Mouse (Mus musculus): ENCODE data around the gene Btbd9. TPM values are rescaled to one million over a fixed set of nuclear protein-coding genes. Genes with fewer than 3 reads are reported as not detected.

Btbd9 gene
- polyA plus RNA-seq, 1 experiment, result 32.7 TPM

- DNase-seq, result no peak
- no peaks in the 10 kb centered on the region for H3K27me3 ChIP-seq (ENCODE audit: control insufficient read depth, insufficient read depth, low read length)
- WGBS, result 97% methylated on average over 5 of the region's 5 CpGs
- no peak overlapping the region for H3K4me3 ChIP-seq (replicated peaks; ENCODE audit: insufficient read depth, low read depth, low read length)
- no peaks in the 10 kb centered on the region for H3K4me1 ChIP-seq (ENCODE audit: control insufficient read depth, insufficient read depth, low read length)
- no peak for TF ChIP-seq CTCF (IDR thresholded peaks at IDR 0.05; ENCODE audit: borderline replicate concordance, insufficient read depth, low read depth, low read length)
- no peak for TF ChIP-seq POLR2A (IDR thresholded peaks at IDR 0.05; ENCODE audit: borderline replicate concordance, insufficient read depth, low read length)
- H3K27ac ChIP-seq (ENCODE audit: insufficient read depth, low read length), result no peak overlapping the region
These were observed 323.3 kb downstream of the Btbd9 start for GRCm38 (mm10) chr17:30253028-30253427.

GRCm38 (mm10) chr17:30245308-30245706 lies 331.0 kb downstream of the Btbd9 start:
- no peak overlapping the region for H3K27ac ChIP-seq (ENCODE audit: insufficient read depth, low read length)

GRCm38 (mm10) chr17:30244651-30245307 lies 331.5 kb downstream of the Btbd9 start:
- DNase-seq, result no peak
- no peak overlapping the region for H3K27ac ChIP-seq (ENCODE audit: insufficient read depth, low read length)

More at GRCm38 (mm10) chr17:30245308-30245706, 331.0 kb downstream of the Btbd9 start:
- H3K4me3 ChIP-seq (replicated peaks; ENCODE audit: insufficient read depth, low read depth, low read length), result no peak overlapping the region
- peaks cover 28% of the 10 kb centered on the region for H3K4me1 ChIP-seq (ENCODE audit: control insufficient read depth, insufficient read depth, low read length)
- no peak for DNase-seq
- TF ChIP-seq POLR2A (IDR thresholded peaks at IDR 0.05; ENCODE audit: borderline replicate concordance, insufficient read depth, low read length), result no peak
- TF ChIP-seq CTCF (IDR thresholded peaks at IDR 0.05; ENCODE audit: borderline replicate concordance, insufficient read depth, low read depth, low read length), result no peak
- no peaks in the 10 kb centered on the region for H3K27me3 ChIP-seq (ENCODE audit: control insufficient read depth, insufficient read depth, low read length)
- WGBS, result 93% methylated on average over 10 of the region's 10 CpGs

GRCm38 (mm10) chr17:30243540-30243939 lies 332.7 kb downstream of the Btbd9 start:
- DNase-seq, result no peak
- TF ChIP-seq CTCF (IDR thresholded peaks at IDR 0.05; ENCODE audit: borderline replicate concordance, insufficient read depth, low read depth, low read length) (no peak), POLR2A (IDR thresholded peaks at IDR 0.05; ENCODE audit: borderline replicate concordance, insufficient read depth, low read length) (no peak)
- Histone ChIP-seq H3K27ac (ENCODE audit: insufficient read depth, low read length) (no peak overlapping the region), H3K27me3 (ENCODE audit: control insufficient read depth, insufficient read depth, low read length) (no peaks in the 10 kb centered on the region), H3K4me3 (replicated peaks; ENCODE audit: insufficient read depth, low read depth, low read length) (no peak overlapping the region), H3K4me1 (ENCODE audit: control insufficient read depth, insufficient read depth, low read length) (peaks cover 38% of the 10 kb centered on the region)
- WGBS, result 93% methylated on average over 7 of the region's 7 CpGs

More at GRCm38 (mm10) chr17:30244651-30245307, 331.5 kb downstream of the Btbd9 start:
- Histone ChIP-seq H3K4me1 (ENCODE audit: control insufficient read depth, insufficient read depth, low read length) (peaks cover 32% of the 10 kb centered on the region), H3K27me3 (ENCODE audit: control insufficient read depth, insufficient read depth, low read length) (no peaks in the 10 kb centered on the region), H3K4me3 (replicated peaks; ENCODE audit: insufficient read depth, low read depth, low read length) (no peak overlapping the region)
- 69% methylated on average over 14 of the region's 14 CpGs for WGBS
- TF ChIP-seq POLR2A (IDR thresholded peaks at IDR 0.05; ENCODE audit: borderline replicate concordance, insufficient read depth, low read length) (no peak), CTCF (IDR thresholded peaks at IDR 0.05; ENCODE audit: borderline replicate concordance, insufficient read depth, low read depth, low read length) (no peak)

- no peak overlapping the region for H3K27ac ChIP-seq (ENCODE audit: insufficient read depth, low read length)
- peaks cover 38% of the 10 kb centered on the region for H3K4me1 ChIP-seq (ENCODE audit: control insufficient read depth, insufficient read depth, low read length)
- H3K4me3 ChIP-seq (replicated peaks; ENCODE audit: insufficient read depth, low read depth, low read length), result no peak overlapping the region
- H3K27me3 ChIP-seq (ENCODE audit: control insufficient read depth, insufficient read depth, low read length), result no peaks in the 10 kb centered on the region
- no peak for DNase-seq
- TF ChIP-seq CTCF (IDR thresholded peaks at IDR 0.05; ENCODE audit: borderline replicate concordance, insufficient read depth, low read depth, low read length) (no peak), POLR2A (IDR thresholded peaks at IDR 0.05; ENCODE audit: borderline replicate concordance, insufficient read depth, low read length) (no peak)
- WGBS, result 66% methylated on average over 4 of the region's 4 CpGs
These were observed 333.6 kb downstream of the Btbd9 start for GRCm38 (mm10) chr17:30242647-30243046.

- Histone ChIP-seq H3K4me3 (replicated peaks; ENCODE audit: insufficient read depth, low read depth, low read length) (no peak overlapping the region), H3K27me3 (ENCODE audit: control insufficient read depth, insufficient read depth, low read length) (no peaks in the 10 kb centered on the region), H3K27ac (ENCODE audit: insufficient read depth, low read length) (no peak overlapping the region), H3K4me1 (ENCODE audit: control insufficient read depth, insufficient read depth, low read length) (peaks cover 38% of the 10 kb centered on the region)
- TF ChIP-seq POLR2A (IDR thresholded peaks at IDR 0.05; ENCODE audit: borderline replicate concordance, insufficient read depth, low read length) (no peak), CTCF (IDR thresholded peaks at IDR 0.05; ENCODE audit: borderline replicate concordance, insufficient read depth, low read depth, low read length) (no peak)
- 65% methylated on average over 17 of the region's 17 CpGs for WGBS
- no peak for DNase-seq
These were observed 334.5 kb downstream of the Btbd9 start for GRCm38 (mm10) chr17:30241720-30242322.

GRCm38 (mm10) chr17:30241061-30241460 lies 335.2 kb downstream of the Btbd9 start:
- Histone ChIP-seq H3K27ac (ENCODE audit: insufficient read depth, low read length) (0 out of 2 replicates have a peak overlapping the region, but pooled peaks have one; percentile 10), H3K4me3 (replicated peaks; ENCODE audit: insufficient read depth, low read depth, low read length) (no peak overlapping the region), H3K4me1 (ENCODE audit: control insufficient read depth, insufficient read depth, low read length) (peaks cover 38% of the 10 kb centered on the region), H3K27me3 (ENCODE audit: control insufficient read depth, insufficient read depth, low read length) (no peaks in the 10 kb centered on the region)
- DNase-seq, result peak; percentile 54 to 64
- 20% methylated on average over 6 of the region's 6 CpGs for WGBS
- no peak for TF ChIP-seq CTCF (IDR thresholded peaks at IDR 0.05; ENCODE audit: borderline replicate concordance, insufficient read depth, low read depth, low read length)
- TF ChIP-seq POLR2A (IDR thresholded peaks at IDR 0.05; ENCODE audit: borderline replicate concordance, insufficient read depth, low read length), result no peak

GRCm38 (mm10) chr17:30240659-30241058 lies 335.6 kb downstream of the Btbd9 start:
- no peak overlapping the region for H3K4me3 ChIP-seq (replicated peaks; ENCODE audit: insufficient read depth, low read depth, low read length)
- peaks cover 36% of the 10 kb centered on the region for H3K4me1 ChIP-seq (ENCODE audit: control insufficient read depth, insufficient read depth, low read length)
- 0 out of 2 replicates have a peak overlapping the region, but pooled peaks have one; percentile 10 for H3K27ac ChIP-seq (ENCODE audit: insufficient read depth, low read length)
- no peak for TF ChIP-seq POLR2A (IDR thresholded peaks at IDR 0.05; ENCODE audit: borderline replicate concordance, insufficient read depth, low read length)
- H3K27me3 ChIP-seq (ENCODE audit: control insufficient read depth, insufficient read depth, low read length), result no peaks in the 10 kb centered on the region
- DNase-seq, result peak; percentile 72 to 77
- WGBS, result 9% methylated on average over 4 of the region's 4 CpGs
